Mouse (Mus musculus) small intestine, adult 2 months (tissue): ENCODE measurements around the gene Mtch1.

Source experiments
- CTCF ChIP-seq: fragments of 200-500 bp; IDR thresholded peaks from 2 replicates; pipeline ENCODE4 v1.5.1; 2012; ENCODE audit warnings: low read depth, mild to moderate bottlenecking, control low read depth, inconsistent platforms, low read length, moderate library complexity, mixed read lengths; ENCODE audit not compliant: insufficient replicate concordance, insufficient read length; ENCODE audit errors: extremely low read depth
- POLR2A ChIP-seq: fragments of 200-500 bp; IDR thresholded peaks from 2 replicates; pipeline ENCODE4 v1.6.1; 2012; ENCODE audit warnings: low read depth, mild to moderate bottlenecking, control low read depth, inconsistent platforms, low read length, moderate library complexity

DNA sequence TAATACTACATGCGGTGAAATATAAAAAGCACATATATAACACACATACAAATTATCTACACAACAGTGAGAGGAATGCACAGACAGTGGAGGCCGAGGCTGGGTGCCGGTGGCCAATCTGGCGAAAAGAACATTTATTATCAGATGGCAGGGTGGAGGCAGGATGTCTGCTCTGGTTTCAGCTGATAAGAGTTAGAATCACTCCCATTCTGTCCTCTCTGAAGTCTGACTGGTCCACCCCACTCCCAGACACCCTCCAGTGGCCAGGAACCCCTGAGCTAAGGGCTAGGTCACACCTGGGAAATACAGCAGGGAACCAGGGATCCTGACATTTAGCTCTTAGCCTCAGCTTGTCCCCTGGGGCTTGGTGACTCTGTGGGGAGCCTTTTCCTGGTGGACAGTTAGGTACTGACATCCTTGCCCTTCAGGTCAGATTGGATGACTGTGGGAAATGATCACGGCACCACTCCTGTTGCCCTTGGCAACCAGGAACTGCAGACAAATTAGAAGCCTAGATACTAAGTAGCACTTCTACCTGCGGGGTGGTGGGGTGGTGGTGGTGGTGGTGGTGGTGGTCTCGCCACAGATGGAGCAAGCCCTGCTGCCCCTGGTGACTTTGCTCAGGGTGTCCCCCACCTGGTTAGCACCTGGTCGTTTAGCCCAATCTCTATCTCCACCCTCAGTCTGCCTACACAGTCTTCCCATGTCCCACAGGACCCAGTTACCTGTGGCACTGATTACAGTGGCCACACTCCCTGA is 27.7 kb downstream of the Mtch1 start:
- no peak for TF ChIP-seq CTCF
- TF ChIP-seq POLR2A, result no peak
